Mouse (Mus musculus) layer of hippocampus, adult 18-20 months (tissue): ENCODE measurements around the gene Nwd2. TPM values are rescaled to one million over a fixed set of nuclear protein-coding genes. Genes with fewer than 3 reads are reported as not detected.
A peak's percentile ranks its signal among the peaks of the same experiment; 100 is the strongest.

Experiments
- DNase-seq, 2 experiments: peaks; one replicate each; pipeline ENCODE4 v3.0.0; 2022; ENCODE audit warnings: low spot score in 2 of 2
- total RNA-seq, 2 experiments: library from RNA; stranded (reverse); gene quantifications; 2 replicates each; pipeline ENCODE4 v1.2.3; 2021

The Nwd2 gene
- total RNA-seq, 2 experiments from 2014 or later: 17.7 to 18.4 TPM

- DNase-seq: peak in 1 of 2 experiments; percentile 21
These were observed 106.3 kb downstream of the Nwd2 start for GRCm38 (mm10) chr5:63755092-63755761.

GRCm38 (mm10) chr5:63755938-63756337 is 107.0 kb downstream of the Nwd2 start:
- DNase-seq: no peak

GRCm38 (mm10) chr5:63765886-63766285 is 117.0 kb downstream of the Nwd2 start:
- DNase-seq: peak in 1 of 2 experiments; percentile 54

GRCm38 (mm10) chr5:63766715-63767114 is 117.8 kb downstream of the Nwd2 start:
- DNase-seq: peak; percentile 57 to 73

- peak; percentile 22 to 42 for DNase-seq
These were observed 118.6 kb downstream of the Nwd2 start for GRCm38 (mm10) chr5:63767464-63767863.

- no peak for DNase-seq
These were observed 119.3 kb downstream of the Nwd2 start for GRCm38 (mm10) chr5:63768220-63768619.

GRCm38 (mm10) chr5:63772971-63773370 is 124.1 kb downstream of the Nwd2 start:
- no peak for DNase-seq

- no peak for DNase-seq
These were observed 124.7 kb downstream of the Nwd2 start for GRCm38 (mm10) chr5:63773603-63774002.

- DNase-seq: no peak
These were observed 139.4 kb downstream of the Nwd2 start for GRCm38 (mm10) chr5:63788156-63788826.

- DNase-seq: peak; percentile 44 to 77
These were observed 163.1 kb downstream of the Nwd2 start, which contains the start of gene 0610040J01Rik for GRCm38 (mm10) chr5:63811819-63812508. 0610040J01Rik (plus strand) TSS chr5:63812363.

- no peak for DNase-seq
These were observed 163.6 kb downstream of the Nwd2 start for GRCm38 (mm10) chr5:63812509-63812865.

- no peak for DNase-seq
These were observed 167.7 kb downstream of the Nwd2 start for GRCm38 (mm10) chr5:63816643-63817042.

- no peak for DNase-seq
These were observed 168.4 kb downstream of the Nwd2 start for GRCm38 (mm10) chr5:63817270-63817669.

GRCm38 (mm10) chr5:63818975-63819374 is 170.1 kb downstream of the Nwd2 start:
- DNase-seq: no peak

- DNase-seq: no peak
These were observed 170.6 kb downstream of the Nwd2 start for GRCm38 (mm10) chr5:63819519-63819918.

- no peak for DNase-seq
These were observed 172.3 kb downstream of the Nwd2 start for GRCm38 (mm10) chr5:63821176-63821575.

- no peak for DNase-seq
These were observed 173.0 kb downstream of the Nwd2 start for GRCm38 (mm10) chr5:63821860-63822259.

- no peak for DNase-seq
These were observed 174.7 kb downstream of the Nwd2 start for GRCm38 (mm10) chr5:63823362-63824332.

GRCm38 (mm10) chr5:63824599-63825350 is 175.9 kb downstream of the Nwd2 start:
- DNase-seq: no peak

GRCm38 (mm10) chr5:63825881-63826280 is 177.0 kb downstream of the Nwd2 start:
- DNase-seq: no peak
